Mouse (Mus musculus) urinary bladder, adult 18-20 months (tissue): ENCODE data around the gene Ndrg4.

Source experiments
- DNase-seq, 2 experiments: peaks; one replicate each; pipeline ENCODE4 v3.0.0; 2022; ENCODE audit warnings: low spot score in 2 of 2, mixed read lengths in 2 of 2

Gene Ndrg4

DNA sequence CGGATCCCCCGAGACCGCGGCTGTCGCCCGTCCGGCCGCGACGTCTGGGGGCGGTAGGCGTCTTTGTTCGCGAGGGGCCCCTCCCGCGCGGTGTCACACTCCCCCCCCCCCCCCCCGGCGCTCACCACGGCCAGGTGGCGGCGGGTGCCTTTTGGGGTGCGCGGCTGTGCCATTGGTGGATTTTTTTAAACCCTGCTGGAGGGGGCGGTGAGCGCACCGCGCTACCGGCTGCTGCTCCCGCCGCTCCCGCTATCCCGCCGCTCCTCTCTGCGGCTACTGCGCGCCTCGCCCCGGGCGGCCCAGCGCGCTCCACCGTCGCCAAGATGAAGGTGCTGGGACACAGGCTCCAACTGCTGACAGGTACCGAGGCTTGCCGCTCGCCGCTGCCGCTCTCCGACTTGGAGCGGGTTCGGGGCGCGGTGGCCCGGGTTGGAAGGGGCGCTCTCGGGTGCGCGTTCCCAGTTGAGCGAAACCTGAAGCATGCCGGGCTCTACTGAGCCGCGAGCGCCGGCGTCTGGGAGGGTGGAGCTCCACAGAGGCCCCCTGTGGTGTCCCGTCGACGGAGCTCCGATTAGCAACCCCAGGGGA, 1.3 kb downstream of the Ndrg4 start:
- no peak for DNase-seq

DNA sequence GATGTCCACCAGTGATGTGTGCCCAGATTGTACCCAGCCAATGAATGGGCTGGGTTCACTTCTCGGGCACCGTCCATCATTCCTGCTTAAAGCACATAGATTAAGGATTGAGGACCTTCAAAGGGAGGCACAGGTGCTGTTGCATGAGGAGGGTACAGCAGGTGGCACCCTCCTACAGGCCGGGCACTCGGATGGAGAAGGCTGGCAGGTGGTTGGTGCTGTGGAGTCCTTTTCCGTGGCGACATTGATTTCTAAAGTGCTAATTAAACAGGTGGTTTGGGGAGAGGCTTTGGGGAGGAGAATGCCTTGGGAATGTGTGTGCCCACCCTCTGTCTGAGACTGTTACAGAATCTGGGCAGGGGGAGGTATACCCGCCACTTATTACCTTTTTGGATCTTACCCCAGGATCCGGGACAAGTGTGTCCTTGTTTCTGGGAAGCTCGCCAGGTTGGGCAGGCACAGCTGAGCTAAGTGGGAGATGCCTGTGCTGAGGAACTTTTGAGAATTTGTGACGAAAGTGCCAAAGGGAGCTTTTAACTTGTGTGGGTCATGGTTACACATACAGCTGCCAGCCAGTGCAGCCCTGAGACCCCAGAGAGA, 11.4 kb downstream of the Ndrg4 start:
- no peak for DNase-seq

DNA sequence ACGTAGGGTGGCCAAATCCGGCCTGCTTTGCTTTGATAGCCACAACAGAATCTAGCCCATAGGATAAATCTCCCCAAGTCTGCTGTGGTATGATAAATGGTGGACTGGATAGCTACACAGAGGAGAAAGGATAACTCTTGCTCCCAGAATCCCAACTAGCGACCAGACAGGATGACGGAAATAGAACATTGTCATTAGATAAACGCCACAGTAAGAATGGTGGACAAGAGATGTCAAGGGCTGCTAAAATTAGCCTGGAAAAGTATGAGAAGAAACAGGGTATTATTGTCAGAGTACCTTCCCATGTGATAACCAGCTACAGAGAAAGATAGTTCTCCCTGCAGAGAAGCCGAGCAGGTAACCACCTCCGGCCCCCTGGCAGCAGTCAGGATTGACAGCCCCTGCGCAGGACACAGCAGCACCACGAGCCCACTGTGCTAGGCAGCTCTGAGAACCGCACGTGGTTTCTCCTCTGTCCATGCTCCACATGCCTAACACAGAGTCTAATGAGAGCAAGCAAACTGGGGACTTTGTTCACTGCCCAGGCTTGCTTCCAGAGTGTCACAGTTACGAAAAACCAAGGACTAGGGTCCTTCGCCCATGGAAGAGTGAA, 14.3 kb downstream of the Ndrg4 start:
- no peak for DNase-seq

DNA sequence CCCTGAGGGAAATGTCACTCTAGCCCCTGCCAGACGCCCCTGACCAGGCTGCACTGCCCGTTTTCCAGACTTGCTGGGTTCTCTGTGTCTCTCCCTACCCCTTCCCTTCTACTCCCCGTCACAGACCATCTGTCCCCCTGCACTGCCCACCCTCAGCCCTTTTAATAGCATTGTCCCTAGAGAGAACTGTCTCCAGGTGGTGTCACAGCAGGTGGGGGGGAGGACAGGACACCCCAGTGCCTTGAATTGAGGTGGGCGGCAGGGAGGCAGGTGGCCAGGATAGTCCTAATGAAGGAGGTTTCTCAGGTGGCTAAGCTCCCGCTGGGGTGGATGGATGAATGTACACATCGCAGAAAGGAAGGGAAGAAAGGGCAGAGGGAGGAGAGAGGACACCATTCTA, 17.9 kb downstream of the Ndrg4 start:
- DNase-seq = no peak

DNA sequence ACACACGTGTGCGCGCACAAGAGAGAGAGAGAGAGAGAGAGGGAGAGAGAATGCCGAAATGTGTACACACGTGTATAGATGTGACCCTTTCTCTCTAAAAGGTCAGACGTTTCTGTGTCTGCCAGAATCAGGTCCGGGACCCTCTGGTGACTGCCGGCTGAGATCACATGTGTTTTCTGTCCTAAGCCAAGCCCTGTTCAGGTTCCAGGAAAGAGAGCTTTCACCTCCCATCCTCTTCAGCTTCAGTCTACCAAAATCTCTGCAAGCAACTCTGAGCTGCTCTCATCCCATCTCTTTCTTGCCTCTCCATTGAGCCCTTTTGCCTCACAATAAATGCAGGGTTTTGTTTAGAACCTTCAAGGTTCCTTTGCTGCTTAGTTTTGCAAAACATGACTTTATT, 19.9 kb downstream of the Ndrg4 start:
- DNase-seq = no peak

DNA sequence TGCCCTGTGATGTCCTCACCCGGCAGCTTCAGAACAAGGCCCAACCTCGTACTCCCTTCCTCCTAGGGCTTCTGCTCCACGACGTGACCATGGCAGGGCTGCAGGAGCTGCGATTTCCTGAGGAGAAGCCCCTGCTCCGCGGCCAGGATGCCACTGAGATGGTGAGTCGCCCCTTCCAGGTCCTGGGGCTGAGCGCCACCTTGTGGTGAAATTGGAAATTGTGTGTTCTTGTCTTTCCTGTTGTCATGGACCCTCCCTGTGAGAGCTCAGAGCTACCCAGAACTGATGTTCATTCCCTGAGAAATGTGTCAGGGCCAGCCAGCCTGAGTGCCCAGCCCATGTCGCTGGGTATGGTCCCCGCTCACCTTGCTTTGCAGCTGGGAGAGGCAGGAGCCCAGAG, 20.3 kb downstream of the Ndrg4 start:
- peak; percentile 43 to 71 for DNase-seq

DNA sequence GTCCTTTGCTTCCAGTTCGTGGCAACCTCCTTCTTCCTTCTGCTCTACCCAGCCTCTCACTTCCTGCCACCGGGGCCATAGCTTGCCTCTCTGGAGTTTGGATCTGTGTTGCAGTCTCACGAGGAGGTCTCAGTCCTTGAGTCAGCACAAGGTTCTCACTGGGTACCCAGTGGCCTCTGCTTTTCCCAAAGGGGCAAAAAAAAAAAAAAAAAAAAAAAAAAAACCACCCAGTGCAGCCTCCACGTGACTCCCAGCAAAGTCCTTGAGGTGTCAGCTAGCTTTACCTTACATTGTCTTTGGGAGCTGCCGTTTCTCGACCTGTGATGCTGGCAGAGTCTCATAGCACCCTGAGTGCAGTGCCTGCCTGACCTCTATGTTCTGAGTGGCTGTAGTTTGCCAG, 21.4 kb downstream of the Ndrg4 start:
- no peak for DNase-seq

DNA sequence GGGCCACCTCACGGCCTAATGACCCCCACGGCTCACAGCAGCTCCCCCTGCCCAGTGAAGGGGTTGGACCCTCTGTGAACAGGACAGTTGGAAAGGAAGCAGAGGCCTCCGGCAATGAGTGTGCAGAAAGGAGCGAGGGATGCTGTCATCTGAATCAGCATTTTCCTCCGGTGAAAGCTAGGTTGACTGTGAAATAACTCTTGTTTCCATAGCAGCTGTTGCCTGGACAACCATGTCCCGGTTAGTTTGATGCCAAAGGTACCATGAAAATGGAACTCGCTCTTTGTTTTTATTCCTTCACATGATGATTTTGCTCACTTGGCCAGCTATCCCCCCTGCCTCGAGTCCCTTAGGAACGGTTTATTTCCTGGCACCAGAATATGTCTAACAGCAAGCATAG, 23.5 kb downstream of the Ndrg4 start:
- DNase-seq = no peak

DNA sequence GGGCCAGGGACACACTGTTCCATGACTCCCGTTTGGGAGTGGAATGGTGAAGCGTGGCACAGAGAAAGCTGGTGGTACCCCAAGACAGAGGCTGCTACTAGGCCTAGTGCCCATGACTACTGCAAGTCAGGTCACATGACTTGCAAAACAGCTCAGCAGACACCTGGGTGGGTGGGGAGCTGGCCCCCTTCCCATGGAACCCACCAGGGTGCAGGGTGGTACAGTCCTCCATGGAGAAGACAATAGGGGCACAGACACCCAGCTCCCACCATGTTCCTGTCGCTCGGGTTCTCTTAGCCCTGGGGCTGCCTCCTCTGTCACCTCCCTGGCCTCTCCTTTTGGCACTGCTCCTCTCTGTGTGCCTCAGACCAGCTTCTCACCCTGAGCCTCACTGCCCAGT, 25.0 kb downstream of the Ndrg4 start:
- DNase-seq = no peak

DNA sequence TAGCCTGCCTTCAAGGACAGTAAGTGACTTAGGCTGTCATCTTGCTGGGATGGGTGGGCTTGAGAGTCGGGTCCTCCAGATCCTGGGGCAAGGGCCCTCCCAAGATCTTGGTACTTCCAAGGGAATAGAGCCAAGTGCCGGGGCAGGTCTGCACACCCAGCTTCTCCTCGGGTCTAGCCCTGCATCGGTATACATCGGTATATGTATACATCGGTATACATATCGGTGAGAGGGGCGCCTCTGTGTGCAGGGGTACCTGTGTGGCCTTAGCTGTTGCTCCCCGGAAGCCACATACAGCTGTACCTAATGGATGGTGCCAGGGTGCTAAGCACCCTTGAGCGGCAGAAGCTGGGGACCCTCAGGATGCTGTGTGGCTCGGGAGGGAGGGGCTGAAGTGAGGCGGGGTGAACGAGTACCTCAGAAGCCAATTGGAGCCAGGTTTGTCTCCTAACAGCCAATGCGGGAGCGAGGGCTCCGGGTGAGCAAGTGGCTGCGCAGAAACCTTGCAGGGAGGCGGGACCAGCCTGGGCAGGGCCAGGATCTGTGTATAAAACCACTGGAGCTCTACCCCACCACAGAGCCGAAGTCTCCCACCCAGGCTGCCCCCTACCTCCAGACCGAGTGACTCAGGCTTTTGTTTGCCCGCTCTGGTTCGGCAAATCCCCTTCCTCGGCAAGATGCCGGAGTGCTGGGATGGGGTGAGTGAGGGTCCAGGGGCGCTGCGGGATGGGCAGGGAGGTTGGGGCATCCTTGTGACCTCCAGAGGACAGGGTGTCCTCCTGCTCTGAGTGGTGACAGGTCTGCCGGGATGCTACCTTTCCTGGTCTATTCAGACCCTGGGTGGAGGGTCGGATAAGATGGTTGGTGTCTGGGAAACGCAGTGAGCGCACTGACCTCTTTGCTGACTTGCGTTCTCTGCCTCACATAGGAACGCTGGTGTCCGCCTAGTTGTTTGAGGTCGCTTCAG, 26.0 kb downstream of the Ndrg4 start:
- DNase-seq = peak; percentile 55 to 65

DNA sequence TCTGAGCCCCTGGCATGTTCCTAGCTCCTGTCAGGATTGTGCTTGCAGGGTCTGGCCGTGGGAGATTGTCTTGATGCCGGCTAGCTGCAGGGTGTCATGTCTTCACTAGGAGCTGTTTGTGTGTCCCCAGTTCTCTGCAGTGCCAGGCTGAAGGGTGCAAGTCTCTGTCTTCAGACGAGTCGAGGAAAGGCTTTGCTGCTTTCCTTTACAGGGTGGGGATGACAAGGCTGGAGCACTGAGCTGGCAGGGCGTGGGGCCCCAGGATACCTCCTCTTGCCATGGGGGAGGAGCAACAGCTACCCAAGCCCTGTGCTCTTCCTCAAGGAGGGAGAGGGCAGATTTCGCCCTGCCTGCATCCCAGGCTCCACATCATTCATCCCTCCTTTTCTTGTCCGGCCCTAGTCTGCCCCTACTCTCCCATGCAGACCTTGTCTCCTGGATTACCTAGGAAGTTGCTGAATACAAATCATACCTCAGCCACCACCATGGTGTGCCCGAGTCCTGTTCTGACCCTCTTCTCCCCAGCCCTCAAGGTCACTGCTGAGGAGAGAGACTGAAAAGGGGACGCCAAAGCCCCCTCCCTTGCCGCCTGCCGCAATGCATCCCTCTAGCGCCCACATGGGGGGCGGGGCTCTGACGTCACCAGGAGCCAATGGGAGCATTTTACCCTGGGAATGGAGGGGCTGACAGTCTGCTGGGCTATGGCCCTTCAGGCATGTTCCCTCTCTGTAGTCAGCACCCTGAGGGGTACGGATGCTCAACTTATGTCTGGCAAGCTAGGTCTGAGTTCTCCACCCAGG, 26.9 kb downstream of the Ndrg4 start:
- DNase-seq = no peak

DNA sequence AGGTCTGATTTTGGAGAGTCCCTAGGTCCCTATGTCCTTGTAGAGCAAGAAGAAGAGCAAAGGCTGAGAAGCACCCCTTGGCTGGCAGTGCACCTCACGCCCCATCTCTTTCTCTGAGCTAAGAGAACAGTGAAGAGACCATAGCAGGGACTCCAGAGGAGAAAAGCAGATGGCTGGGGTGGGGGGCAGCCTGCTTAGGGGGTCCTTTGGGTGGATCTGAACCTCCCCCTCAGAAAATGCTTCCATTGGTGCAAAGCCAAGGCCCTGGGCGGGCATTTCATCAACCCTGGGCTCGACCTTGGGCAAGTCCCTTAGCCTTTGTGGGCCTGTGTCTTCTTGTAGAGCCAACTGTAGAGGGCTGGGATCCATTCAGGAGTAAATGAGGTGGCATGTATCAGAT, 27.8 kb downstream of the Ndrg4 start:
- no peak for DNase-seq

DNA sequence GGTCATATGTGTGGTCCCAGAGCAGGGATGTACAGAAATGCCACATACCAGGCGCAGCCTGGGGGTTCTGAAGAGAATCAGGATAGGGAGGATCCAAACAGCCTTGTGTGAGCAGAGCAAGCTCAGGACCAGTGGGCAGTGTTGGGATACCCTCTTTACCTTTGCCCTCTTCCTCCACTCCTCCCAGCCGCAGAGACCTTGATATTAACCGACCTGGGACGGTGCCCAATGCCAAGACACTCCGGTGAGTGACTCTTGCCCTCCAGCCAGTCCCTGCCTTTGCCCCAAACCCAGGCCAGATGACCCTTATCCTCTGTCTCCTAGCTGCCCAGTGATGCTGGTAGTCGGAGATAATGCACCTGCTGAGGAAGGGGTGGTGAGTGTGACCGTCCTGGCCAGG, 32.8 kb downstream of the Ndrg4 start:
- no peak for DNase-seq

DNA sequence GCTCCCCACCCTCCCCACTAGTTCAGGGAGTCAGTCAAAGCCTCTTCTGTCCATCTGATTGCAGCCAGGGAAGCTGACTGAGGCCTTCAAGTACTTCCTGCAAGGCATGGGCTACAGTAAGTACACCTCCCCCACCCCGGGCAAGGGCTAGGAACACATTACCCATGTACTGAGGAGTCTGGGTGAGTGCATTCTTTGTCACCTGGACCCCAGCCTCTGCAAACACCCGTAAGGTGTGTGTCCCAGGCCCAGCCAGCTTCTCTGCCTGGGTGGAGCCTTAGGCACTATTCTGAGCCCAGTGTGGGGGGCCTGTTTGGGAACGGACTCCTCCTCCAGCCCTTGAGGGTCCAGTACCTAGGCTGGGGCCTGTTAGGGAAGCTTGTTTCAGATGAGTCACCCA, 34.2 kb downstream of the Ndrg4 start:
- no peak for DNase-seq

DNA sequence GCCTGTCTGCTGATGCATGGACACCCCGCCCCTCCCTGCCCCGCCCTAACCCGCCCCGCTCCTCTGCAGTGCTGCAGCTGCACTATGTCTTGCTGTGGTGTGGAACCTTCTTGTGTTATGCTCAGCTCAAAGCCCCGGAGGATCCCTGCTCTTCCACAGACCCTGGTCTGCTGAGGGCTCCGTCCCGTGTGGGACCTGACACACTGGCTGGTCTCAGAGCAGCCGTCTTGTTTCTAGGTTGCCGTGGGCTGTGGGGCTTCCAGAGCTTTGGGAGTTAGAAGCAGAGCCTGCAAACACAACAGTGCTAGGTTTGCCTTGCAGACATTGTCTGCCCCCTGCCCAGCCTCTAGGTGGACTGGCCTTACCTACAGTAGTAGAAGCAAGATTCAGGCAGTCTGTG, 35.6 kb downstream of the Ndrg4 start:
- DNase-seq = no peak

DNA sequence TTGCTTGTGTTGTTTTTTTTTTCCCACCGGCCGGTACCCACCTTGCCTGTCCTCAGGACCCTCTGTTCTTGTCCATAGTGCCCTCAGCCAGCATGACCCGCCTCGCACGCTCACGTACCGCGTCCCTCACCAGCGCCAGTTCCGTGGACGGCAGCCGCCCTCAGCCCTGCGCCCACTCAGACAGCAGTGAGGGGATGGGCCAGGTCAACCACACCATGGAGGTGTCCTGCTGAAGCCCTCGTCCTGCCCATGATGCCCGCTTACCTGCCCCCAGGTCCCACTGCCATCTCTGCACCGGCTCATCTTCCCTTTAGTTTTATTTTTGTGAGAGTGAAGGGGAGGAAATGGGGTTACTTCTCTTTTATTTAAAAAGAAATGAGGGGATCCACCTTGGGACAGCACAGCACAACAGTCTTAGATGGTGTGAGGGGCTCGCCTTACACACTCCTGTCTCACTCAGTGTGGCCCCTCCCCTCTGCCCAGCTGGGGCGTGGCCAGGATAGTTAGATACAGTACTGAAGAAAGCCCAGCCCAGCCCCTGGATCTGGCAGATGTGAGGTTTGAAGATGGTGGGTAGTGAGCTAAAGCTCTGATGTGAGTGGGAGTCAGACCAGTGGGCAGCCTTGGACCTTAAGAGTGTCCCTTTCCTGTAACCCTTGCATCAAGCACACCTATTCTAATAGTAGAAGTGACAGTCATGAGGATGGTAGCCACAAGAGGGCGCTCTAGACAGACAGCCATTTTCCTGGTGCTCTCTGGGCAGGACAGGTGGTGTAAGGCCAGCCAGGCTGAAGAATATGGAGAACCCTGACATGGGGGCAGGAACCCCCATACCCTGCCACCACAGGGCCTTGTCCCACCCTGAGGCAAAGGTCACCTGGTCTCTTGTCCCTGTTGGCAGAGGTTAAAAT, 36.6 kb downstream of the Ndrg4 start:
- peak in 1 of 2 experiments; percentile 45 for DNase-seq

DNA sequence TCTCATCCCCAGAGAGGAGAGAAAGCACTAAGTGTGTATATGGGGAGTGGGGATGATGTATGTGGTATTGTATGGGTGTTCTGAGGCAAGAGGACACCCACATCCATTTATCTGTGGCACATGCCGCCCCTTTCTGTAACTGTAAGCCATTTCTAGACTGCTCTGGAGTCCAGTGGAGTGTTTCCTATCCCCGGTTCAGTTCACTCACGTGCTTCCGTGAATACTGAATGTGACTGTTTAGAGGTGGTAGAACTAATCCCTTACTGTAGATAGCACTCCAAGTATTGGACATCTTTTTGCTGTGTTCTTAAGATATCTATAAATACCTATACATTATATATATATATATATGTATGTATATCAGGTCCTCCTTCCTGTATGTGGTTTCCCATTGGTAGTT, 37.6 kb downstream of the Ndrg4 start:
- DNase-seq = no peak

DNA sequence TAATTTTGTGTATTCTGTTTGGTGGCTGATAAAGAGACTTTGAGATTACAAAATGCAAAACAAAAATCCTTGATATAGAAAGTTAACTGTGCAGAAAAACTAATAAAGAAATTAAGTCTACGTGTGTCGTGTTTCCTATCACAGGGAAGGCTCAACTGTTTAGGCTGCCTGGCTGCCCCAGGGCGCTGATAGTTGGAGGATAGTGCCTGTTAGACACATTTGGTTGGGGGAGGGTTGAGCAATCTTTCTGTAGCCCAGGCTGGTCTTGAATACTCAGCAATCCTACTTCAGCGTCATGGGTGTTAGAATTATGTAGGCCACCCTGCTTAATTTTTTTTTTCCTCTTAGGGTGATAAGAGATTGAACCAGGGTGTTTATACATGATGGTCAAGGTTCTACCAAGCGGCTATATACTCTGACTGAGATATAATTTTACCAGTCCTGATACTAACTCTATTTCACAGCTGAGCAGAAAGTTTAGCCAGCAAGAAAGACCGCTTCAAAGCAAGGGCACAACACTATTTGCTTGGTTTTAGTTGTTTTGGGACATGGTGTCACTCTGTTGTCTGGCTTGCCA, 38.1 kb downstream of the Ndrg4 start:
- DNase-seq = no peak

DNA sequence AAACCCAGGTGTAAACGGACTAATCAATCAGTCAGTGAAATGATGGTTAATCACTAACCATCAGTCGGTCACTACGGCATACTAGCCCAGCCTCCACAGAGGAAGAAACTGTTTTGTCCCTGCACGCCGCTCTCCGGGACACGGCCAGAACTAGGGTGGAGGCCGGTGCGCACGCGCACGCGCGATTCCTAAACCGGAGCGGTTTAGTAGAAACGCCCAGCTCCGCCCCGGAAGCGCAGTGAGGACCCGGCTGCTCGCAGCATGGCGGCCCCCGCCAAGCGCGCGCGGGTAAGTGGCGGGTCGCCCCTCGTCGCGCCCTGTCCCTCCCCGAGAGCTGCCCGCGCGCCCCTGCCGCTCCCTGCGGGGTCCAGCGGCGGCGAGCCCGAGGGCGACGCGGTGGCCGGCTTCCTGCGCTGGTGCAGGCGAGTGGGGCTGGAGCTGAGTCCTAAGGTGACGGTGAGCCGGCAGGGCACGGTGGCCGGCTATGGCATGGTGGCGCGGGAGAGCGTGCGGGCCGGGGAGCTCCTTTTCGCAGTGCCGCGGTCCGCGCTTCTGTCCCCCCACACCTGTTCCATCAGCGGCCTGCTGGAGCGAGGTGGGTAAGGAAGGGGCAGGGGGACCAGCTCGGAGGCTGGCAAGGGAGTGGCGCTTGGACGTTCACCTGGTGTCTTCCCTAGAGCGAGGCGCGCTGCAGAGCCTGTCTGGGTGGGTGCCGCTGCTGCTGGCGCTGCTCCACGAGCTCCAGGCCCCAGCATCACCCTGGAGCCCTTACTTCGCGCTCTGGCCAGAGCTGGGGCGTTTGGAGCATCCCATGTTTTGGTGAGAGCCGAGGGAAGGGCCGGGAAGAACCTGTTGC, 39.1 kb downstream of the Ndrg4 start, which contains the start of gene Setd6:
TSS of gene Setd6 (plus strand) at position 206 of the 856 bp plus-strand sequence.
- DNase-seq = peak; percentile 77 to 87
